Mouse (Mus musculus): ENCODE data around the gene Mrpl35.
"Not testable (repeated sequence)": the region's sequence is repeated elsewhere in the genome, so short reads cannot be mapped to it uniquely, and the experiment has no call there.

Mrpl35 gene

GRCm38 (mm10) chr6:71826869-71827268 lies at the start of gene Mrpl35:
Gene Mrpl35, minus strand, starts transcription at chr6:71826969.
- DNase-seq (ENCODE audit: low spot score in 2 of 2) = no peak

GRCm38 (mm10) chr6:71871396-71871795 lies 44.6 kb upstream of the Mrpl35 start:
- no peak for DNase-seq (ENCODE audit: low spot score in 2 of 2)

GRCm38 (mm10) chr6:71868809-71869208 lies 42.0 kb upstream of the Mrpl35 start:
- DNase-seq (ENCODE audit: low spot score in 2 of 2) = no peak

- no peak for DNase-seq (ENCODE audit: low spot score in 2 of 2)
Measured at GRCm38 (mm10) chr6:71867751-71868150, 41.0 kb upstream of the Mrpl35 start.

GRCm38 (mm10) chr6:71846906-71847305 lies 20.1 kb upstream of the Mrpl35 start:
- not testable (repeated sequence) for DNase-seq (ENCODE audit: low spot score in 2 of 2)

GRCm38 (mm10) chr6:71840597-71841290 lies 14.0 kb upstream of the Mrpl35 start:
- DNase-seq (ENCODE audit: low spot score in 2 of 2) = no peak

- DNase-seq (ENCODE audit: low spot score in 2 of 2) = no peak
Measured at GRCm38 (mm10) chr6:71839815-71840214, 13.0 kb upstream of the Mrpl35 start.

GRCm38 (mm10) chr6:71836811-71837210 lies 10.0 kb upstream of the Mrpl35 start:
- DNase-seq (ENCODE audit: low spot score in 2 of 2) = no peak

GRCm38 (mm10) chr6:71831581-71831960 lies 4.8 kb upstream of the Mrpl35 start:
- DNase-seq (ENCODE audit: low spot score in 2 of 2) = peak; percentile 84 to 90

GRCm38 (mm10) chr6:71830690-71831580 lies 4.2 kb upstream of the Mrpl35 start, which contains the start of gene Immt:
Gene Immt, plus strand, starts transcription at chr6:71831331.
- peak; percentile 91 to 96 for DNase-seq (ENCODE audit: low spot score in 2 of 2)

- no peak for DNase-seq (ENCODE audit: low spot score in 2 of 2)
Measured at GRCm38 (mm10) chr6:71829768-71830167, 3.0 kb upstream of the Mrpl35 start.

GRCm38 (mm10) chr6:71823961-71824360 lies 2.8 kb downstream of the Mrpl35 start:
- DNase-seq (ENCODE audit: low spot score in 2 of 2) = no peak

GRCm38 (mm10) chr6:71823488-71823887 lies 3.3 kb downstream of the Mrpl35 start:
- peak; percentile 76 to 84 for DNase-seq (ENCODE audit: low spot score in 2 of 2)

- no peak for DNase-seq (ENCODE audit: low spot score in 2 of 2)
Measured at GRCm38 (mm10) chr6:71823085-71823484, 3.7 kb downstream of the Mrpl35 start.

GRCm38 (mm10) chr6:71819764-71820292 lies 6.9 kb downstream of the Mrpl35 start:
- DNase-seq (ENCODE audit: low spot score in 2 of 2) = no peak

GRCm38 (mm10) chr6:71812820-71813219 lies 13.9 kb downstream of the Mrpl35 start:
- no peak for DNase-seq (ENCODE audit: low spot score in 2 of 2)

- no peak for DNase-seq (ENCODE audit: low spot score in 2 of 2)
Measured at GRCm38 (mm10) chr6:71809890-71810289, 16.9 kb downstream of the Mrpl35 start.

GRCm38 (mm10) chr6:71806713-71807112 lies 20.1 kb downstream of the Mrpl35 start:
- DNase-seq (ENCODE audit: low spot score in 2 of 2) = no peak

- peak in 1 of 2 experiments; percentile 53 for DNase-seq (ENCODE audit: low spot score in 2 of 2)
Measured at GRCm38 (mm10) chr6:71804061-71804829, 22.5 kb downstream of the Mrpl35 start.

- DNase-seq (ENCODE audit: low spot score in 2 of 2) = no peak
Measured at GRCm38 (mm10) chr6:71803609-71804008, 23.2 kb downstream of the Mrpl35 start.

GRCm38 (mm10) chr6:71801714-71802094 lies 25.1 kb downstream of the Mrpl35 start:
- DNase-seq (ENCODE audit: low spot score in 2 of 2) = no peak
